Mouse (Mus musculus): ENCODE results near the gene Nek3. TPM values are rescaled to one million over a fixed set of nuclear protein-coding genes. Genes with fewer than 3 reads are reported as not detected.

Gene Nek3
- polyA plus RNA-seq, 1 experiment from 2014 or later: 0.96 TPM

GRCm38 (mm10) chr8:22089226-22089625 is 77.0 kb downstream of the Nek3 start:
- no peak overlapping the region for H3K27ac ChIP-seq (ENCODE audit: low read depth)
- TF ChIP-seq EP300 (IDR thresholded peaks at IDR 0.05; ENCODE audit: low read depth) (no peak), CTCF (IDR thresholded peaks at IDR 0.05; ENCODE audit: low read depth) (0 out of 2 replicates have a peak, but pooled peaks have one; percentile 9)
- 91% methylated on average over 4 of the region's 4 CpGs for WGBS (ENCODE audit: insufficient replicate concordance)
- H3K36me3 ChIP-seq (replicated peaks; ENCODE audit: insufficient read depth, low read length): no peaks in the 10 kb centered on the region
- H3K27me3 ChIP-seq (ENCODE audit: insufficient read depth, low read length): no peaks in the 10 kb centered on the region
- no peak overlapping the region for H3K4me3 ChIP-seq (ENCODE audit: low read depth, low read length)
- H3K9ac ChIP-seq (replicated peaks): no peak overlapping the region
- H3K9me3 ChIP-seq (ENCODE audit: low read length): no peaks in the 10 kb centered on the region
- DNase-seq: no peak
- H3K4me2 ChIP-seq (ENCODE audit: low read depth, low read length): no peak overlapping the region
- ATAC-seq: no peak
- H3K4me1 ChIP-seq (ENCODE audit: insufficient read depth): no peaks in the 10 kb centered on the region

GRCm38 (mm10) chr8:22079313-22080007 is 86.8 kb downstream of the Nek3 start:
- Histone ChIP-seq H3K27ac (ENCODE audit: low read depth) (no peak overlapping the region), H3K9ac (replicated peaks) (no peak overlapping the region), H3K27me3 (ENCODE audit: insufficient read depth, low read length) (no peaks in the 10 kb centered on the region), H3K9me3 (ENCODE audit: low read length) (no peaks in the 10 kb centered on the region), H3K4me3 (ENCODE audit: low read depth, low read length) (no peak overlapping the region), H3K36me3 (replicated peaks; ENCODE audit: insufficient read depth, low read length) (no peaks in the 10 kb centered on the region), H3K4me2 (ENCODE audit: low read depth, low read length) (no peak overlapping the region), H3K4me1 (ENCODE audit: insufficient read depth) (no peaks in the 10 kb centered on the region)
- 70% methylated on average over 9 of the region's 9 CpGs for WGBS (ENCODE audit: insufficient replicate concordance)
- ATAC-seq (no peak), DNase-seq (no peak)
- no peak for TF ChIP-seq CTCF (IDR thresholded peaks at IDR 0.05; ENCODE audit: low read depth)
- no peak for TF ChIP-seq EP300 (IDR thresholded peaks at IDR 0.05; ENCODE audit: low read depth)

Other genes starting within 250 kb of the Nek3 start
- not detected in 2 replicates for gene Defb15, start 233.7 kb downstream of the Nek3 start, polyA plus RNA-seq (2015; fragmentation: Nextera tagmentation; extraction: Ambion mirVana)
- not detected in 2 replicates for gene Defb35, start 228.1 kb downstream of the Nek3 start, polyA plus RNA-seq (2015; fragmentation: Nextera tagmentation; extraction: Ambion mirVana)
- gene Defb13, start 219.7 kb downstream of the Nek3 start, polyA plus RNA-seq (2015; fragmentation: Nextera tagmentation; extraction: Ambion mirVana): not detected in 2 replicates
- not detected in 2 replicates for gene Fam90a1a, start 207.7 kb downstream of the Nek3 start, polyA plus RNA-seq (2015; fragmentation: Nextera tagmentation; extraction: Ambion mirVana)
- not detected in 2 replicates for gene Ccdc70, start 196.7 kb downstream of the Nek3 start, polyA plus RNA-seq (2015; fragmentation: Nextera tagmentation; extraction: Ambion mirVana)
- gene Atp7b, start 106.1 kb downstream of the Nek3 start, polyA plus RNA-seq (2015; fragmentation: Nextera tagmentation; extraction: Ambion mirVana): 4.7 and 5.7 TPM in 2 replicates
- 7.8 and 8.7 TPM in 2 replicates for gene Alg11, start 105.7 kb downstream of the Nek3 start, polyA plus RNA-seq (2015; fragmentation: Nextera tagmentation; extraction: Ambion mirVana)
- 0.12 and 0.26 TPM in 2 replicates for gene Nek5, start 41.4 kb downstream of the Nek3 start, polyA plus RNA-seq (2015; fragmentation: Nextera tagmentation; extraction: Ambion mirVana)
- 9.4 and 10.0 TPM in 2 replicates for gene Ckap2, start 19.4 kb upstream of the Nek3 start, polyA plus RNA-seq (2015; fragmentation: Nextera tagmentation; extraction: Ambion mirVana)
- gene Vps36, start 26.4 kb upstream of the Nek3 start, polyA plus RNA-seq (2015; fragmentation: Nextera tagmentation; extraction: Ambion mirVana): 10.4 and 10.6 TPM in 2 replicates
- 1.7 and 1.9 TPM in 2 replicates for gene Thsd1, start 60.9 kb upstream of the Nek3 start, polyA plus RNA-seq (2015; fragmentation: Nextera tagmentation; extraction: Ambion mirVana)
- gene Tpte, start 117.0 kb upstream of the Nek3 start, polyA plus RNA-seq (2015; fragmentation: Nextera tagmentation; extraction: Ambion mirVana): not detected in 2 replicates
- 54.4 and 57.8 TPM in 2 replicates for gene Slc25a15, start 232.2 kb upstream of the Nek3 start, polyA plus RNA-seq (2015; fragmentation: Nextera tagmentation; extraction: Ambion mirVana)
- gene Mrps31, start 244.9 kb upstream of the Nek3 start, polyA plus RNA-seq (2015; fragmentation: Nextera tagmentation; extraction: Ambion mirVana): 32.6 and 33.7 TPM in 2 replicates